Mouse (Mus musculus) kidney, adult 2 months (tissue): ENCODE measurements around the gene D930048N14Rik.

Source experiments
- CTCF ChIP-seq: fragments of 200-500 bp; conservative IDR thresholded peaks from 2 replicates; pipeline ENCODE4 v1.5.1; 2011; ENCODE audit warnings: low read depth, mild to moderate bottlenecking, control low read depth, low read length, moderate library complexity, mixed read lengths; ENCODE audit not compliant: insufficient read depth, insufficient read length
- POLR2A ChIP-seq: fragments of 200-500 bp; IDR thresholded peaks from one replicate; pipeline ENCODE4 v1.6.1; 2011; ENCODE audit warnings: low read depth, low read length, control low read depth

GRCm38 (mm10) chr11:51614256-51614655, 36.5 kb upstream of the D930048N14Rik start:
- no peak for TF ChIP-seq CTCF
- TF ChIP-seq POLR2A, result no peak
